Mouse (Mus musculus): ENCODE data around the gene Aak1.

GRCm38 (mm10) chr6:86978156-86978908 is 129.0 kb downstream of the Aak1 start:
- TF ChIP-seq CTCF (conservative IDR thresholded peaks at IDR 0.05; ENCODE audit: low read length), result no peak
- TF ChIP-seq NANOG (IDR thresholded peaks at IDR 0.05; ENCODE audit: borderline replicate concordance, low read length), result no peak

Data from E14TG2a.4 (cell line).